Mouse (Mus musculus): ENCODE measurements around the gene P2rx7. TPM values are rescaled to one million over a fixed set of nuclear protein-coding genes. Genes with fewer than 3 reads are reported as not detected.

The P2rx7 gene
- polyA plus RNA-seq, 1 experiment from 2014 or later = 1.8 TPM

DNA sequence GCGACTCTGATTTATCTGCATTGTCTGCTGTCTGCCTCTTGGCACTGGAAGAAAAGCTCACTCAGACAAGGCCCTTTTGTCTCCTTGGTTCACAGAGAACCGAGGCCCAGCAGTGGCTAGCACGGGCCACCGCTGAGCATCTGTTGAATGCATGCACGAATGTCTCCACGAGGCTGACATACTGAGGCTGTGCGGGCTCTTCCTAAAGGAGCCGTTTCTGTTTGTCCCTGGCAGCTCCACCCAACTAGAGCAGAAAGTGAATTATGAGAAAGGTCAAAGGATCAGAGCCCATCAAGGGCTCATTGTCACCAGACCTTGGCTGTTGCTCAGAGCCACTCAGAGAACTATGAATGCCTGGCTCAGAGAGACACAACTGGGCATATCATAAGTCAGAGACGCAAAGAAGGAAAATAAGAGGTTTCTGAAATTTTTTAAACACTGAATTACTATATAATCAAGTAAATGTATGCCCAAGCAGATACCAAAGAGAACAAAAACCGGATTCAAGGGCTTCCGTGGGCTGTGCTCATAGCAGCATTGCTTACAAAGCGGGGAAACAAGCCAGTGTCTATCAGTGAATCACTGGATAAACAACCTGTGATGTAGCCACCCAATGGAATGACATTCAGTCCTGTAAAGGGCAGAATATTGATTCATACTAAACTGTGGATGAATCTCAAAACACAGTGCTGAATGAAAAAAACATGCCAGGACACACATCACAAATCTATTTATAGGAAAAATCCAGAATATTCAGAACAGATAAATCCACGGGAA lies 49.9 kb downstream of the P2rx7 start:
- 25% methylated on average over 13 of the region's 13 CpGs for WGBS
- Histone ChIP-seq H3K27ac (ENCODE audit: low read length) (peak overlapping the region; percentile 58), H3K4me1 (ENCODE audit: control insufficient read depth, insufficient read depth, low read length) (peaks cover 4% of the 10 kb centered on the region)

DNA sequence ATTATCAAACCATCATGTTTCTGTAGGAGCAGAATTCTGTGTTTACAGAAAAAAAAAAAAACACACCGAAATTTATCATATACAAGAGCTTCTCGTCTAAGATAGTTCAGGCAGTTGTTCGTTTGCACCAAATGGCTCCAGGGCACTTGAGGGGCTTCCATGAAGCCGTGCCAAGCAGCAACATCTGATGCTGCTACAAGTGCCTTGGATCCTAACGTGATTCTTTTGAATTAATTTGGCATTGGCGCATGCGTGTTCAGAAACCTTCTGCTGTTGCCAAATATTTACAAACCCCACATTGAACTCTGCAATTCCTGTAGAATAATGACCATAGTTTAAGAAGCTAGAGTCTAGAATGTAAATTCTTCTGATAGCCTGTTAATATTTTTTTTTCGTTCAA lies 51.8 kb downstream of the P2rx7 start:
- H3K4me1 ChIP-seq (ENCODE audit: control insufficient read depth, insufficient read depth, low read length) = peaks cover 4% of the 10 kb centered on the region
- no peaks in the 10 kb centered on the region for H3K9me3 ChIP-seq (replicated peaks; ENCODE audit: control insufficient read depth, low read length, poor library complexity, severe bottlenecking)
- no peak for ATAC-seq
- H3K4me3 ChIP-seq (ENCODE audit: low read depth, low read length) = no peak overlapping the region
- no peak overlapping the region for H3K4me2 ChIP-seq (ENCODE audit: low read length)
- H3K36me3 ChIP-seq (ENCODE audit: control insufficient read depth, insufficient read depth, low read length) = no peaks in the 10 kb centered on the region
- 68% methylated on average over 8 of the region's 8 CpGs for WGBS
- no peak overlapping the region for H3K9ac ChIP-seq (ENCODE audit: low read depth, low read length)
- H3K27me3 ChIP-seq (ENCODE audit: control insufficient read depth, insufficient read depth, low read depth, low read length) = no peaks in the 10 kb centered on the region
- H3K27ac ChIP-seq (ENCODE audit: low read length) = no peak overlapping the region

More for the DNA sequence above, 49.9 kb downstream of the P2rx7 start:
- no peaks in the 10 kb centered on the region for H3K36me3 ChIP-seq (ENCODE audit: control insufficient read depth, insufficient read depth, low read length)
- no peaks in the 10 kb centered on the region for H3K9me3 ChIP-seq (replicated peaks; ENCODE audit: control insufficient read depth, low read length, poor library complexity, severe bottlenecking)
- no peaks in the 10 kb centered on the region for H3K27me3 ChIP-seq (ENCODE audit: control insufficient read depth, insufficient read depth, low read depth, low read length)
- peak; percentile 73; the same call in 1 of the 2 replicates for ATAC-seq
- no peak overlapping the region for H3K4me3 ChIP-seq (ENCODE audit: low read depth, low read length)
- H3K4me2 ChIP-seq (ENCODE audit: low read length) = no peak overlapping the region
- H3K9ac ChIP-seq (ENCODE audit: low read depth, low read length) = no peak overlapping the region

DNA sequence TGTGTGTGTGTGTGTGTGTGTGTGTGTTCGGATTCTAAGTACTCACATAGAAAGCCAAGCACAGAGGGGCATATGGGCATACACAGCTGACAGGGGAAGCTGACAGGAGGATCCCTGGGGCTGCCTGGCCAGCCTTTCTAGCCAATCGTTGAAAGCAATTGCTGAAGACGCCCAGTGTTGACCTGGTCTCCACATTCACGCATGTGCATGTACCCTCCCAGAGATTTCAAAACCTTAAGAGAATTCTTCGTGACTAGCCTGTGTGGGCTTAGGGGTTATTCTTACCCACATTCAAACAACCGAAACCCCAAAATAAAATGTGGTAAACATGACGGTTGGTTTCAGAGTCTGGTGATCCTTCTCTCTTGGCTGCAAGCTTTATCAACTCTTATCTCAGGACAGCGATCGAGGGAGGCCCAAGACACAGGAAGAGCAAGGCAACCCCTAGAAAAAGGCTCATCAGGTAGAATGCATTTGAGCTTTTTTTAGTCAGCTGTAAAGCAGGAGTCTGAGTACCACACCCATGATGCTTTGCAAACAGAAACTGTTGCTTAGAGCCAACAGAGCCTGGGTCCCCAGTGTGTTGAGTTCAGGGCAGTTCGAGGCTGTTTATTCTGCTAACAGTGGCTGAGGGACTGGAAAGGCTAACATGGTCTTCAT lies 54.5 kb downstream of the P2rx7 start:
- no peak overlapping the region for H3K27ac ChIP-seq (ENCODE audit: low read length)
- H3K27me3 ChIP-seq (ENCODE audit: control insufficient read depth, insufficient read depth, low read depth, low read length) = no peaks in the 10 kb centered on the region
- H3K4me2 ChIP-seq (ENCODE audit: low read length) = no peak overlapping the region
- H3K9ac ChIP-seq (ENCODE audit: low read depth, low read length) = no peak overlapping the region
- no peaks in the 10 kb centered on the region for H3K36me3 ChIP-seq (ENCODE audit: control insufficient read depth, insufficient read depth, low read length)
- no peaks in the 10 kb centered on the region for H3K9me3 ChIP-seq (replicated peaks; ENCODE audit: control insufficient read depth, low read length, poor library complexity, severe bottlenecking)
- WGBS = 89% methylated on average over 10 of the region's 10 CpGs
- no peak overlapping the region for H3K4me3 ChIP-seq (ENCODE audit: low read depth, low read length)
- ATAC-seq = no peak
- peaks cover 4% of the 10 kb centered on the region for H3K4me1 ChIP-seq (ENCODE audit: control insufficient read depth, insufficient read depth, low read length)

DNA sequence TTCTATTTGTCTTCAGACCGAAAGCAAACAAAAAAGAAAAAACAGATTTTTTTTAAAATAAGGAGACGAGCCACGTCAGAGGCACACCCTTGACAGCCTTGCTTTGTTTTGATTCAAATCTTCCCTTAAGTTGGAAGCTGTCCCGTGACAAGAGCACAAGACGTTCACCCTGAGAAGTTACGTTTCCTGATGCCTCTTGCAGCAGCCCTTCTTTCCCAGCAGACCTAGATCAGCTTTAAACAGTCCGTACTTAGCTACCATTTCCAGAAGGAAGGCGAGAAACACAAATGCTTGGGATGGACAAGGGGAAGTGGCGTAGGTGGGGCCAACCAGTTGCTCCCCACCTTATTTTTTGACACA lies 55.0 kb downstream of the P2rx7 start:
- Histone ChIP-seq H3K9ac (ENCODE audit: low read depth, low read length) (no peak overlapping the region), H3K4me2 (ENCODE audit: low read length) (no peak overlapping the region), H3K4me3 (ENCODE audit: low read depth, low read length) (no peak overlapping the region), H3K36me3 (ENCODE audit: control insufficient read depth, insufficient read depth, low read length) (no peaks in the 10 kb centered on the region), H3K9me3 (replicated peaks; ENCODE audit: control insufficient read depth, low read length, poor library complexity, severe bottlenecking) (no peaks in the 10 kb centered on the region), H3K27ac (ENCODE audit: low read length) (no peak overlapping the region), H3K4me1 (ENCODE audit: control insufficient read depth, insufficient read depth, low read length) (peaks cover under 1% of the 10 kb centered on the region; the same call in 1 of the 2 replicates), H3K27me3 (ENCODE audit: control insufficient read depth, insufficient read depth, low read depth, low read length) (no peaks in the 10 kb centered on the region)
- whole genome bisulfite sequencing = 78% methylated on average over 9 of the region's 9 CpGs
- no peak for ATAC-seq

DNA sequence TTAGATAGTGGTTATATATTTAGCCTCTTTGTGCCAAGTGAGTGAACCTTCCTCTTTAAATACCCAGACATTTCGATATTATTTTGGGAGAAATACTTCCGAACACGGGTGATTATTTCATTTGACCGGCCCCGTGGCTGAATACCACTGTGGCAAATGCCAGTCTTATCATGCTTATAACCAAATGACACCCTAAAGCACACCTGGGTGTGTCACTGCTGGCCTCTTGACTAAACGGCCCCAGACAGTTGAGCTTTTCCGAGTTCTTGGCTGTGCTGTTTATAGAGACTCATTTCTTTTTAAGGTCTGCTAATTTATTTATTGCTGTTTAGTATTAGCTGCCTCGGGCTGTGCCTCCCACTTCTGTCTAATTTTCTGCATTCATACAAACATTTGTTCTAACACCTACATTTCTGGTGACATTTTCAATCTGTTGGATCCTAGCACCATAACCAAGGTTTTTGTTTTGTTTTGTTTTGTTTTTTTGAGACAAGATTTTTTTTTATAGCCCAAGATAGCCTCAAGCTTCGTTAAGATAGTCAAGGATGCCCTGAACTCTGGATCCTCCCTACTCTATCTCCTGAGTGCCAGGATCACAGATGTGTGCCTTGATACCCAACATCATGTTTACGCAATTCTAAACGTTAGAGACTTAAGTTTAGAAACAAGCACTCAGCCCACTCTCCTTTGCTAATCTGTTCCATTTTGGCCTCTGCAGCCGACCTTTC lies 56.6 kb downstream of the P2rx7 start:
- ATAC-seq = no peak
- no peaks in the 10 kb centered on the region for H3K9me3 ChIP-seq (replicated peaks; ENCODE audit: control insufficient read depth, low read length, poor library complexity, severe bottlenecking)
- 91% methylated on average over 12 of the region's 12 CpGs for WGBS
- H3K27me3 ChIP-seq (ENCODE audit: control insufficient read depth, insufficient read depth, low read depth, low read length) = no peaks in the 10 kb centered on the region
- no peaks in the 10 kb centered on the region for H3K36me3 ChIP-seq (ENCODE audit: control insufficient read depth, insufficient read depth, low read length)
- H3K4me1 ChIP-seq (ENCODE audit: control insufficient read depth, insufficient read depth, low read length) = no peaks in the 10 kb centered on the region
- H3K9ac ChIP-seq (ENCODE audit: low read depth, low read length) = no peak overlapping the region
- no peak overlapping the region for H3K4me3 ChIP-seq (ENCODE audit: low read depth, low read length)
- no peak overlapping the region for H3K4me2 ChIP-seq (ENCODE audit: low read length)
- no peak overlapping the region for H3K27ac ChIP-seq (ENCODE audit: low read length)

DNA sequence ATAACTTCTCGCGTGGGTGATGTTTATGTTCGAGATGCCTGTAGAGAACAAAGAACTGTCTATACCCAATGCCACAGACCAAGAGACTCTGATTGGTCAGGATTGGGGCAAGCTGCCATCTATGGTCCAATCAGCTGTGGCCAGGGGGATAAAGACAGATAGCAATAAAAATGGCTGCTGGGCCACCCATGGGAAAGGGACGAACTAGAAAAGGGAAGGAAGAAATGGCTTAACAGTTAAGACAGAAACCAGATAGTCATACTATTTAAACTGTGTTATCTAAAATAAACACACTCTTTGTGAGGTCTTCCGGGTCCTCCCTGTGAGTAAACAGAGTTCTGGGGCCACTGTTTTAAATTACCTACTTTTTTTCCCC lies 57.1 kb downstream of the P2rx7 start:
- Histone ChIP-seq H3K9ac (ENCODE audit: low read depth, low read length) (no peak overlapping the region), H3K36me3 (ENCODE audit: control insufficient read depth, insufficient read depth, low read length) (no peaks in the 10 kb centered on the region), H3K9me3 (replicated peaks; ENCODE audit: control insufficient read depth, low read length, poor library complexity, severe bottlenecking) (no peaks in the 10 kb centered on the region), H3K4me1 (ENCODE audit: control insufficient read depth, insufficient read depth, low read length) (no peaks in the 10 kb centered on the region), H3K27ac (ENCODE audit: low read length) (no peak overlapping the region), H3K4me3 (ENCODE audit: low read depth, low read length) (no peak overlapping the region), H3K27me3 (ENCODE audit: control insufficient read depth, insufficient read depth, low read depth, low read length) (no peaks in the 10 kb centered on the region), H3K4me2 (ENCODE audit: low read length) (no peak overlapping the region)
- no peak for ATAC-seq
- 80% methylated on average over 5 of the region's 5 CpGs for WGBS

GRCm38 (mm10) chr5:122702156-122702555 lies 58.4 kb downstream of the P2rx7 start:
- no peaks in the 10 kb centered on the region for H3K27me3 ChIP-seq (ENCODE audit: control insufficient read depth, insufficient read depth, low read depth, low read length)
- no peak overlapping the region for H3K9ac ChIP-seq (ENCODE audit: low read depth, low read length)
- H3K27ac ChIP-seq (ENCODE audit: low read length) = no peak overlapping the region
- H3K4me1 ChIP-seq (ENCODE audit: control insufficient read depth, insufficient read depth, low read length) = peaks cover 8% of the 10 kb centered on the region
- H3K4me3 ChIP-seq (ENCODE audit: low read depth, low read length) = no peak overlapping the region
- no peak overlapping the region for H3K4me2 ChIP-seq (ENCODE audit: low read length)
- no peaks in the 10 kb centered on the region for H3K36me3 ChIP-seq (ENCODE audit: control insufficient read depth, insufficient read depth, low read length)
- H3K9me3 ChIP-seq (replicated peaks; ENCODE audit: control insufficient read depth, low read length, poor library complexity, severe bottlenecking) = no peaks in the 10 kb centered on the region
- 82% methylated on average over 6 of the region's 6 CpGs for WGBS
- no peak for ATAC-seq

DNA sequence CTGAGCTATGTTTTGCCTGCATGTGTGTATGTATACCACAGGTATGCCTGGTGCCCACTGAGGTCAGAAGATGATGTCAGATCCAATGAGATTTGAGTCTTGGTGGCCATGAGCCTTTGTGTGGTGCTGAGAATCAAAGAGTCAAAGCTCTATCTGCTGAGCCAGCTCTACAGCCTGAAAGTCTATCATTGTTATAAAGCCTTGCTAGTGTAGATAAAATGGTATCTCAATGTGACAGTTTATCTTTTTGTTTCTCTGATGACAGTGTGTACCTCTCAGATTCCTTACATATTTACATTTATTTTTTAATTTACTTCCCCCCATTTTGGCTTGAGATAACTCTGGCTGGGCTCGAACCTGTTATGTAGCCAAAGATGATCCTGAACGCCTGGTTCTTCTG lies 59.9 kb downstream of the P2rx7 start:
- WGBS = 84% methylated on average over 2 of the region's 2 CpGs
- Histone ChIP-seq H3K4me1 (ENCODE audit: control insufficient read depth, insufficient read depth, low read length) (peaks cover 10% of the 10 kb centered on the region), H3K27me3 (ENCODE audit: control insufficient read depth, insufficient read depth, low read depth, low read length) (no peaks in the 10 kb centered on the region), H3K27ac (ENCODE audit: low read length) (no peak overlapping the region), H3K36me3 (ENCODE audit: control insufficient read depth, insufficient read depth, low read length) (no peaks in the 10 kb centered on the region), H3K4me2 (ENCODE audit: low read length) (no peak overlapping the region), H3K4me3 (ENCODE audit: low read depth, low read length) (no peak overlapping the region), H3K9me3 (replicated peaks; ENCODE audit: control insufficient read depth, low read length, poor library complexity, severe bottlenecking) (no peaks in the 10 kb centered on the region), H3K9ac (ENCODE audit: low read depth, low read length) (no peak overlapping the region)
- ATAC-seq = no peak

DNA sequence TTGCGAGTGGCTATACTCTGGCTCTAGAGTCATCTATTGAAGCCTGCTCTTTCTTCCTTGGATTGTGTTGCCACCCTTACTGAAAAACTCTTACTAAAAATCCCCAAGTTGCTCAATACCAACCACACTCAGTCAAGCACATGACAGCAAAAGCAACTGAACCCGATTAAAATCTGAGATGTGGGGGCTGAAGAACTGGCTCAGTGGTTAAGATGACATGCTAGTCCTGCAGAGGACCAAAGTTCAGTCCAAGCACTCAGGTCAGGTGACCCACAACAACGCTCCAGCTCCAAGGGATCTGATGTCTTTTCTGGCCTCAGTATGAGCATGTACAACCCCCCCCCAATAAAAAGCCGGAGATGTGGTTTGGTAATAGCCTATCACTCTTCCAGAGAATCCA lies 60.9 kb downstream of the P2rx7 start:
- Histone ChIP-seq H3K27ac (ENCODE audit: low read length) (no peak overlapping the region), H3K36me3 (ENCODE audit: control insufficient read depth, insufficient read depth, low read length) (no peaks in the 10 kb centered on the region), H3K9ac (ENCODE audit: low read depth, low read length) (no peak overlapping the region), H3K4me2 (ENCODE audit: low read length) (no peak overlapping the region), H3K4me1 (ENCODE audit: control insufficient read depth, insufficient read depth, low read length) (peaks cover 10% of the 10 kb centered on the region), H3K9me3 (replicated peaks; ENCODE audit: control insufficient read depth, low read length, poor library complexity, severe bottlenecking) (no peaks in the 10 kb centered on the region), H3K27me3 (ENCODE audit: control insufficient read depth, insufficient read depth, low read depth, low read length) (no peaks in the 10 kb centered on the region), H3K4me3 (ENCODE audit: low read depth, low read length) (no peak overlapping the region)
- 86% methylated on average over 4 of the region's 4 CpGs for WGBS
- ATAC-seq = no peak

Measured in midbrain, embryonic 16.5 days (tissue).